Mouse (Mus musculus) intestine, embryonic 14.5 days (tissue): ENCODE results near the gene Cryge. TPM values are rescaled to one million over a fixed set of nuclear protein-coding genes. Genes with fewer than 3 reads are reported as not detected.

Experiments
- ATAC-seq: fragments of 200-750 bp; cut with Nextera tagmentation; replicated peaks from 2 replicates; pipeline ENCODE4 v1.8.0; 2017; ENCODE audit warnings: low read depth, moderate number of reproducible peaks, moderate TSS enrichment, moderate library complexity; ENCODE audit not compliant: low FRiP score, low TSS enrichment
- DNase-seq: peaks from one replicate; pipeline ENCODE4 v3.0.0-alpha.2; 2018; ENCODE audit warnings: low spot score
- H3K27ac ChIP-seq: fragments of 300-500 bp; sonication (generic); 2 replicates; pipeline ENCODE4 v1.5.1; 2014; ENCODE audit warnings: low read depth, mild to moderate bottlenecking, control low read depth
- H3K27me3 ChIP-seq: fragments of 300-500 bp; sonication (generic); replicated peaks from 2 replicates; pipeline ENCODE4 v1.6.1; 2014; ENCODE audit warnings: low read length, control low read depth; ENCODE audit not compliant: control insufficient read depth, insufficient read depth
- H3K36me3 ChIP-seq: fragments of 300-500 bp; sonication (generic); 2 replicates; pipeline ENCODE4 v1.6.1; 2014; ENCODE audit warnings: low read length, control low read depth; ENCODE audit not compliant: control insufficient read depth, insufficient read depth
- H3K4me1 ChIP-seq: fragments of 300-500 bp; sonication (generic); replicated peaks from 2 replicates; pipeline ENCODE4 v1.6.1; 2014; ENCODE audit warnings: low read length, control low read depth, mixed read lengths; ENCODE audit not compliant: control insufficient read depth, insufficient read depth
- H3K4me2 ChIP-seq: fragments of 300-500 bp; sonication (generic); 2 replicates; pipeline ENCODE4 v1.6.1; 2014; ENCODE audit warnings: low read length
- H3K4me3 ChIP-seq: fragments of 300-500 bp; sonication (generic); 2 replicates; pipeline ENCODE4 v1.5.1; 2014; ENCODE audit warnings: low read depth, low read length, control low read depth, mixed read lengths
- H3K9ac ChIP-seq: fragments of 300-500 bp; sonication (generic); 2 replicates; pipeline ENCODE4 v1.6.1; 2014; ENCODE audit warnings: mild to moderate bottlenecking, low read length
- H3K9me3 ChIP-seq: fragments of 300-500 bp; sonication (generic); 2 replicates; pipeline ENCODE4 v1.6.1; 2016; ENCODE audit warnings: low read length, control low read depth; ENCODE audit not compliant: control insufficient read depth
- WGBS: fragments of 180-500 bp; shearing (Covaris S2); extraction: QIAGEN DNeasy Blood & Tissue Kit; methylation state at CpG from one replicate; pipeline ENCODE4 v1.1.7; 2014; 5-methylcytosine and 5-hydroxymethylcytosine counted together
- polyA plus RNA-seq: library from polyadenylated mRNA; unstranded; fragments of >200 nt; fragmentation: Nextera tagmentation; extraction: Ambion mirVana; gene quantifications from 2 replicates; pipeline ENCODE4 v1.2.1, GENCODE M21; 2014

The Cryge gene
- polyA plus RNA-seq, 1 experiment from 2014 or later: not detected

DNA sequence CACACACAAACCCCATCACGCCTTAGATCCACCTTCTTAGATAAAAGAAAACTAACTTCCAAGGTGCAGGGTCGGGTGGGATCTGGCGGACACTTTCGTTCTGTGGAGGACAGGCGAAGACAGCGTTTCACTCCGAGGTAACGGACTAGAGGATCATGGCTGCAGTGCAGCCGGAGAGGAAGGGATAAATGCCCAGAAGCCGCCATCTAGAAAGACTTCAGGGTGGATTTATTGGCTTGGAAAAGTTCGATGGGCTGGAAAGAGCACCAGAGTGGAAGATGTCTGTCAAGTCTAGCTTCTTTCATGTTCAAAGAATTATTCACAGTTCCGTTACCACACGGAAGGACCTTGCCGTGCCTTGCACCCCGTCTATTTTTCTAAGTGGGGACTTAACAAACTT is 13.3 kb upstream of the Cryge start:
- Histone ChIP-seq H3K27me3 (no peaks in the 10 kb centered on the region), H3K4me3 (no peak overlapping the region), H3K36me3 (no peaks in the 10 kb centered on the region), H3K4me1 (no peaks in the 10 kb centered on the region), H3K4me2 (no peak overlapping the region), H3K9me3 (no peaks in the 10 kb centered on the region), H3K27ac (no peak overlapping the region), H3K9ac (no peak overlapping the region)
- ATAC-seq (no peak), DNase-seq (no peak)
- 89% methylated on average over 15 of the region's 15 CpGs for WGBS

DNA sequence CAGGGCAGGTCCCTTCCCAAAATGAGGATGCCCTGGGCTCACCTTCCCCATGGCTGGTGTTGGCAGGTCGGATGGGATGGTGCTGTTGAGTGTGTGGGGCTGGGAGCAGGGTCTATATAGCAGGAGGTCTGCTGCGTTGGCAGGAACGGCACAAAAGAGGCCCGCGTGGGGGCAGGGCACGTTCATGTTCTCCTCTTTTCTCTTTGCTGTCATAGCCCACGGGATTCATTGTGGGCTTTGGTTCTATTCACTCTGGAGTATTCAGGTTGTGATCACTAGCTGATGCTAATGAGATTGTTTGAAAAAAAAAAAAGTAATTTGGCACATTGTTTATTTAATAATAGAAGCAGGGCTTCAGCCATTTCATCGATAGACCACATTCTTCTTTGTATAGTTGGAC is 12.4 kb upstream of the Cryge start, which contains the start of gene Crygd:
Crygd (minus strand) TSS at position 101 of the 400 bp plus-strand sequence.
- Histone ChIP-seq H3K4me1 (no peaks in the 10 kb centered on the region), H3K9ac (no peak within 1 kb of the TSS), H3K9me3 (no peaks in the 10 kb centered on the region), H3K36me3 (no peaks in the 10 kb centered on the region), H3K27ac (no peak within 1 kb of the TSS), H3K27me3 (no peaks in the 10 kb centered on the region), H3K4me3 (no peak within 1 kb of the TSS), H3K4me2 (no peak within 1 kb of the TSS)
- no peak for DNase-seq
- ATAC-seq: no peak
- 88% methylated on average over 8 of the region's 8 CpGs for WGBS

DNA sequence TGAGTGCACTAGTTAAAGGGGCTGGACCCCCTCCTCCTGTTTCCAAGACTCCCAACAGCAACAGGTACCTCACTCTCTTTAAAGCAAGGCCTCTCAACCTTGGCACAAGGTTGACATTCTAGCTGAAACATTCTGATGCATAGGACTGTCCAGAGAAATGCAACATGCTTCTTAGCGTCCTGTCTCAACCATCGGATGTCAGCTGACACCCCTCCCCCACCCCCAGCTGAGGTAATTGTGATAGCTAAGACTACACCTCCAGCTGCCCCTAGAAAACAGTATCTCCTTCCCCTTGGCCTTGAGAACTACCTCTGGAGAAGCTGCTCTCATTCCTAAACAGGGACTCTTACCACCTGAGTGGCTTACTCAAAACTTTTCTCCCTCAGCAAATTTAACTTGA is 1.2 kb upstream of the Cryge start:
- Histone ChIP-seq H3K27me3 (no peaks in the 10 kb centered on the region), H3K4me1 (no peaks in the 10 kb centered on the region), H3K4me2 (no peak overlapping the region), H3K4me3 (no peak overlapping the region), H3K27ac (no peak overlapping the region), H3K9ac (no peak overlapping the region), H3K36me3 (no peaks in the 10 kb centered on the region), H3K9me3 (0 out of 2 replicates have a peak, but pooled peaks cover 4% of the 10 kb centered on the region)
- 32% methylated on average over 2 of the region's 2 CpGs for WGBS
- no peak for ATAC-seq
- DNase-seq: no peak

DNA sequence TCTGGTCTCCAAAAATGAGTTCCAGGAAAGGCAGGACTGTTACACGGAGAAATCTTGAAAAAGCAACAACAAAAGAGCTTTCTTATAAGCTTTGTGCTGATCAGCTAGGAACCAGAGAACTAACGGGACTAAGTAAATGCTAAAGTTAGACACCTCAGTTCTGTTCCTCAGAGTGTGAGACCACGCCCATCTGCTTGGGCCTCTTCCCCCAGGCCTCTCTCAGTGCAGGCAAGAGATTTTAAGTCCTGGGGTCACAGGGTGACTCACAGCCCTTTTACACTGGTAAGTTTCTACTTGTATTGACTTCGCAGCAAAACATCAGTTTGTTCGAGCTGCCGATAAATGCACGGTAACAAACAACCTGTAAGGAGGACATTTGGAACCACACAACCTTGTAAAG is 747 bp upstream of the Cryge start:
- no peak for ATAC-seq
- H3K4me2 ChIP-seq: no peak overlapping the region
- H3K4me1 ChIP-seq: no peaks in the 10 kb centered on the region
- H3K27ac ChIP-seq: no peak overlapping the region
- H3K9me3 ChIP-seq: 0 out of 2 replicates have a peak, but pooled peaks cover 4% of the 10 kb centered on the region
- no peaks in the 10 kb centered on the region for H3K27me3 ChIP-seq
- no peaks in the 10 kb centered on the region for H3K36me3 ChIP-seq
- WGBS: 61% methylated on average over 7 of the region's 7 CpGs
- no peak overlapping the region for H3K4me3 ChIP-seq
- no peak for DNase-seq
- H3K9ac ChIP-seq: no peak overlapping the region

DNA sequence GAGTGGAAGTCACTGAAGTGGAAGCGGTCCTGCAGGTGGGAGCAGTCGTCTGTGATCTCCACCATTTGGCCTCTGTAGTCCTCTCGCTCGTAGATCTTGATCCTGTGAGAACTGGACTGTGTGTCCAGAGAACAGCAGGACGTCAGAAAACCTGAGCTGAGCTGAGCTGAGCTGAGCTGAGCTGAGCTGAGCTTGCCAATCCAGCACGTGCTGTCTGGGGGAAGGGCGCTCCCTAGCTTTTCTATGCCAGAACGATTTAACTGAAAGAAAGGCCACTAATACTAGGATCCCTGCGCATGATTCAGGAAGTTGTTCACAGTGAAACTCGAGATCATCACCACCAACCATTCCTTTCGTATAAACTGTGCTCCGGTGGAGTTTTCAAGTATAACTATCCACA is 2.2 kb downstream of the Cryge start:
- Histone ChIP-seq H3K27ac (no peak overlapping the region), H3K27me3 (no peaks in the 10 kb centered on the region), H3K4me1 (no peaks in the 10 kb centered on the region), H3K4me3 (no peak overlapping the region), H3K9me3 (0 out of 2 replicates have a peak, but pooled peaks cover 4% of the 10 kb centered on the region), H3K4me2 (no peak overlapping the region), H3K36me3 (no peaks in the 10 kb centered on the region), H3K9ac (no peak overlapping the region)
- ATAC-seq (no peak), DNase-seq (no peak)
- WGBS: 57% methylated on average over 12 of the region's 12 CpGs

DNA sequence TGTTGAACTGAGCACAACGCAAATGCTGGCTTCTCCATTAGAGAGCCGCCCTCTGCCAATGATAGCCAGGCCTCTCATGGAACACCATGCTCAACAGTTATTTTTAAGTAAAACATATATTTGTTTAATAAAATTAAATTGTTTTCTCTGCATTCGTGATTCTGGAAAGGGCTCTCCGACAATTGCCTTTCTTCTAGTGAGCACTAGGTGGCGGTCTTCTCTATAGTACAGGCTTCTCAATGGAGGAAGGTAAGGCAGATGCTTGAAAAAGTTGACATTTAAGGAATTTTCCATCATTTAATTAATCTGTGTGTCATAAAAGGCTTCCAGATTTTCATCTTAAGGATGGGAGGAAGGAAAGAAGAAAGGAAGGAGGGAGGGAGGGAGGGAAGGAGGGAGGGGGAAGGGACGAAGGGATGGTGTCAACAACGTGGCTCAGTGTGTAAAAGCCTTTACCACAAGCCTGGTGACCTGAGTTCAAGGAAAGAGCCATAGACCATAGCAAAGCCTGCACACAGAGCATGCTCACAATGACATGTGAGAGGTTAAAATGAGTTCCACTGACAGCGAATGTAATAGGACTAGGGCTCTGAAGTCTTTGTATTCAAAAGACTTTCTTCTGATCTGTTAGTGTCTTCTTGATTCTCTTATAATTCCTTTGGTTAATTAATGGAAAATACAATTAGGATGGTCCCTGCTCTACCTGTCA is 4.4 kb downstream of the Cryge start:
- H3K27ac ChIP-seq: no peak overlapping the region
- H3K36me3 ChIP-seq: no peaks in the 10 kb centered on the region
- no peak overlapping the region for H3K9ac ChIP-seq
- DNase-seq (no peak), ATAC-seq (no peak)
- no peak overlapping the region for H3K4me3 ChIP-seq
- no peaks in the 10 kb centered on the region for H3K4me1 ChIP-seq
- no peaks in the 10 kb centered on the region for H3K27me3 ChIP-seq
- WGBS: 35% methylated on average over 8 of the region's 8 CpGs
- no peak overlapping the region for H3K4me2 ChIP-seq
- no peaks in the 10 kb centered on the region for H3K9me3 ChIP-seq

DNA sequence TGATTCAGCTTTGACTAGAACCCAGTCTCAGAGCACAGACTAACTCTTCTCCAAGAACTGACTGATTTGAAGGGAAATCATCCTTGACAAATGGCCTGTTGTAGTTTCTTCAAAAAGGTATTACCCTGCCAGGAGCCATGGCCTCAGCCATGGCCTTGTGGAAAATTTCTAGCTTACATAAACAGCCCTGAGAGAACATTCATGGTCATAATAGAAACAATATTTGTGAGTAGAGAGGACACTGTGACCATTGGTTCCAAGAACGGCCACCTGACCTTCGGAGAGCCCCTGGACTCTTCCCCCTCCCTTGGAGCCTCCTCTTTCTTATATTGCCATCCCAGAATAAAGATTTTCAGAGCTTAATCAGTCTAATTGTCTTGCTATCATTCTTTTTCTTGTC is 7.5 kb downstream of the Cryge start:
- Histone ChIP-seq H3K27me3 (no peaks in the 10 kb centered on the region), H3K9ac (no peak overlapping the region), H3K9me3 (no peaks in the 10 kb centered on the region), H3K27ac (no peak overlapping the region), H3K4me2 (no peak overlapping the region), H3K36me3 (no peaks in the 10 kb centered on the region), H3K4me1 (no peaks in the 10 kb centered on the region), H3K4me3 (no peak overlapping the region)
- 92% methylated on average over 2 of the region's 2 CpGs for WGBS
- ATAC-seq (no peak), DNase-seq (no peak)

DNA sequence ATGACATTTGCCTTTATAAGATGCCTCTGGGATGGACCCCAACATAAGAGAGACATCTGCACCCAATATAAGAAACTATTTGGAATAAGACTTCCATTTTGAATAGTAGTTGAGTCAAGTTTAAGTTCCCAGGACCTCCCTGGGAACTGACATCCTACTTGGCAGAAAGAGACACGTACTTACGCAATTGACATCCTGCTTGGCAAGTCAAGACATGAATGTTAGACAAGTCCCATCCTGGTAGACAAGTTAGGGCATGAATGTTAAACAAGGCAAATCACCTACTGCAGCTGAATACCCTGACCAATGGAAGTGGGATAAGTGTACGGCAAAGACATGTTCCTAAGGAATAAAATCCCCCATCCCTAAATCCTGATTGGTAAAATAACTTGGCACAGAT is 9.1 kb downstream of the Cryge start:
- 96% methylated on average over 3 of the region's 3 CpGs for WGBS
- H3K4me3 ChIP-seq: no peak overlapping the region
- no peaks in the 10 kb centered on the region for H3K36me3 ChIP-seq
- H3K4me1 ChIP-seq: no peaks in the 10 kb centered on the region
- H3K9me3 ChIP-seq: no peaks in the 10 kb centered on the region
- no peak for DNase-seq
- no peaks in the 10 kb centered on the region for H3K27me3 ChIP-seq
- no peak overlapping the region for H3K4me2 ChIP-seq
- no peak overlapping the region for H3K27ac ChIP-seq
- H3K9ac ChIP-seq: no peak overlapping the region
- no peak for ATAC-seq

DNA sequence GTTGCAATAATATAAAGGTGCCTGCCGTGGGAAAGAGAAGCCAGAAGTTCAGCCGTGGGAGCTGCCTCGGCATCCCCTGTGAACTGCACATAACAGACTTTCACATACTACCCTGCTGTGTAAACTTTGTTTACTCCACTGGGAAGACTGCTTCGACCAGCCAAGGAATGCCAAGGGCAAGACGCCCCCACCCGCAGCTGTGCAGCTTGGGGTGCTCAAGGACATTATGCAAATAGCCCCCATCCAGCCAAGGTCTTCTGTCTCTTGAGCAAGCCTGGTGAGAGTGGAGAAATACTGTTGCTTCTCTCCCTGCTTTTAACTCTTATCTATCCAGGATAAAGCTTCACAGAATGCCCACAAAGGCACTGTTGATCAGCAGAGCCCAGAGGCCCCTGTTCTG is 10.1 kb downstream of the Cryge start:
- DNase-seq: no peak
- WGBS: 53% methylated on average over 6 of the region's 6 CpGs
- H3K27me3 ChIP-seq: no peaks in the 10 kb centered on the region
- no peaks in the 10 kb centered on the region for H3K36me3 ChIP-seq
- H3K4me1 ChIP-seq: no peaks in the 10 kb centered on the region
- ATAC-seq: no peak
- no peak overlapping the region for H3K4me3 ChIP-seq
- H3K9me3 ChIP-seq: no peaks in the 10 kb centered on the region
- H3K27ac ChIP-seq: no peak overlapping the region
- no peak overlapping the region for H3K9ac ChIP-seq
- H3K4me2 ChIP-seq: no peak overlapping the region
